8 mouse cellular contexts compared by ENCODE assay signal in the genomic region with DNA sequence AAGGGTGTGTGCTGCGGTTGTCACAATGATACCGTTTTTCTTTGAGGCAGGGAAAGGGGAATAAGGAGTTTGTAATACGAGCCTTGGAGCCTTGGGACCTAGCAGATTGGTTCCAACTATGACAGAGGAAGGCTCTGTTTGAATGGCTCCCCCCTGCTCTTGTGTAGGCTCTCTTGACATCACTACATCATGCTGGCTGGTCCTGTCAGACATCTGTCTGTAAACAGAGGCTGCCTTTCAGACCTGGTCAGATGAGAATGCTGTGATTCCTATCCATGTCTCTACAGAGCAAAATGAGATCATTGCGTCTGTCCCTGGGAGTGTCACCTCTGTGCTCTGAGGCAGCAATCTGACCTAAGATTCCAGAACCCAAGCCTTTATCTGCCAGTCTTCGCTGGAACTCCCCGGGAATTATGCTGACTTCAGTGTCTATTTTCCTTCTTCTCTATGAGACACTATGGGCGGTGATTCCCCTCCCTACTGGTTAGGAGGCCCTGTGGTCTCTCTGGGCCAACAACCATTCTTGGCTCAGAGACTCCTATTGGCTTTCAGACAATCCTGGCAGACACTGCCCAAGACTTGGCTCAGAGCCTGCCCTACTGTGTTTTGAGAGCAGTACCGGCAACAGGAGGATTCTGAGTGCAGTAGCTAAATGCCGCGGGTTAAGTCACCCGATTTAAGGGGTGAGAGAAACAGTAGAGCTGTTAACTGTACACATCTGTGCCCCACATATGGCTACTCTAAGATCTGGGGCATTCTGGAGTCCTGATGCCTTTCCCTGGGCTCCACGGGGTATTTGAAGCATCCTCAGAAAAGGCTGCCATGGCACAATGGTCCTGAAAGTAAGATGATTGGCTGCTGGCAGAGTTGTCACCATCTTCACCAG.
DNase-seq lines count a peak whose midpoint lies in the region; ATAC-seq lines count a peak whose summit lies in the region.

No protein-coding gene starts in this region.

- DNase-seq in kidney, adult 18-20 months: peak; percentile 36
- DNase-seq in cerebellum, postnatal 4 days (ENCODE audit: low spot score in 2 of 2): peak; percentile 56 to 90
- peak; percentile 38 to 60 for DNase-seq in layer of hippocampus, postnatal 25 days (ENCODE audit: extremely low spot score in 1 of 2, low spot score in 1 of 2)
- peak; percentile 53 to 70 for DNase-seq in urinary bladder, postnatal 4 days (ENCODE audit: low spot score in 2 of 2)
- DNase-seq in spleen, postnatal 36 days (ENCODE audit: low spot score in 2 of 2): no peak

- 66% methylated on average over 12 of the region's 12 CpGs for WGBS in kidney, embryonic 15.5 days
- WGBS in heart, embryonic 15.5 days: 33% methylated on average over 12 of the region's 12 CpGs
- WGBS in midbrain, embryonic 16.5 days: 68% methylated on average over 12 of the region's 12 CpGs

- H3K27me3 ChIP-seq in kidney, embryonic 15.5 days: no peaks in the 10 kb centered on the region
- no peaks in the 10 kb centered on the region; the same call in 1 of the 2 replicates for H3K27me3 ChIP-seq in heart, embryonic 15.5 days
- H3K27me3 ChIP-seq in midbrain, embryonic 16.5 days (ENCODE audit: control insufficient read depth, insufficient read depth, low read depth, low read length): no peaks in the 10 kb centered on the region; the same call in 1 of the 2 replicates

- no peak overlapping the region for H3K4me3 ChIP-seq in kidney, embryonic 15.5 days (replicated peaks)
- H3K4me3 ChIP-seq in heart, embryonic 15.5 days: no peak overlapping the region
- no peak overlapping the region for H3K4me3 ChIP-seq in midbrain, embryonic 16.5 days (ENCODE audit: low read depth, low read length)

- H3K9ac ChIP-seq in kidney, embryonic 15.5 days: no peak overlapping the region
- H3K9ac ChIP-seq in heart, embryonic 15.5 days: 0 out of 2 replicates have a peak overlapping the region, but pooled peaks have one; percentile 34
- no peak overlapping the region for H3K9ac ChIP-seq in midbrain, embryonic 16.5 days (ENCODE audit: low read depth, low read length)

- no peaks in the 10 kb centered on the region for H3K36me3 ChIP-seq in kidney, embryonic 15.5 days
- no peaks in the 10 kb centered on the region for H3K36me3 ChIP-seq in heart, embryonic 15.5 days
- no peaks in the 10 kb centered on the region for H3K36me3 ChIP-seq in midbrain, embryonic 16.5 days (ENCODE audit: control insufficient read depth, insufficient read depth, low read length)

- ATAC-seq in kidney, embryonic 15.5 days (replicated peaks; ENCODE audit: low FRiP score): no peak
- peak; percentile 85 for ATAC-seq in heart, embryonic 15.5 days (replicated peaks; ENCODE audit: insufficient number of reproducible peaks, insufficient read depth, low FRiP score, low read depth)
- ATAC-seq in midbrain, embryonic 16.5 days: peak; percentile 84

- no peak overlapping the region for H3K27ac ChIP-seq in kidney, embryonic 15.5 days
- H3K27ac ChIP-seq in heart, embryonic 15.5 days: peak overlapping the region; percentile 74
- no peak overlapping the region; the same call in 1 of the 2 replicates for H3K27ac ChIP-seq in midbrain, embryonic 16.5 days (ENCODE audit: low read length)

- H3K9me3 ChIP-seq in kidney, embryonic 15.5 days (replicated peaks): no peaks in the 10 kb centered on the region
- no peaks in the 10 kb centered on the region for H3K9me3 ChIP-seq in heart, embryonic 15.5 days (replicated peaks)
- no peaks in the 10 kb centered on the region for H3K9me3 ChIP-seq in midbrain, embryonic 16.5 days (replicated peaks; ENCODE audit: control insufficient read depth, low read length, poor library complexity, severe bottlenecking)

- no peaks in the 10 kb centered on the region for H3K4me1 ChIP-seq in kidney, embryonic 15.5 days
- H3K4me1 ChIP-seq in heart, embryonic 15.5 days (replicated peaks): peaks cover 23% of the 10 kb centered on the region
- 0 out of 2 replicates have a peak, but pooled peaks cover 8% of the 10 kb centered on the region for H3K4me1 ChIP-seq in midbrain, embryonic 16.5 days (ENCODE audit: control insufficient read depth, insufficient read depth, low read length)

- H3K4me2 ChIP-seq in kidney, embryonic 15.5 days: no peak overlapping the region
- peak overlapping the region; percentile 43 for H3K4me2 ChIP-seq in heart, embryonic 15.5 days
- H3K4me2 ChIP-seq in midbrain, embryonic 16.5 days (ENCODE audit: low read length): no peak overlapping the region

Comparison
In these comparisons a context has a peak if more than half of its experiments do, and no peak if none do; other contexts are left out.
1. DNase-seq: peak in kidney, adult 18-20 months (single experiment), cerebellum, postnatal 4 days (2 of 2), layer of hippocampus, postnatal 25 days (2 of 2) and urinary bladder, postnatal 4 days (2 of 2); none in spleen, postnatal 36 days (0 of 2).